ENCODE assay signal across 8 mouse cellular contexts in genomic region chr1:130715561-130716217, GRCm38 (mm10). TPM values are rescaled to one million over a fixed set of nuclear protein-coding genes. Genes with fewer than 3 reads are reported as not detected.
A peak's percentile ranks its signal among the peaks of the same experiment; 100 is the strongest.
DNase-seq lines count a peak whose midpoint lies in the region; ATAC-seq and TF ChIP-seq lines count a peak whose summit lies in the region.

Gene Gm29427, minus strand, starts transcription at chr1:130715799.

- peak; percentile 78 for ATAC-seq in G1E (ENCODE audit: extremely low read depth, insufficient number of reproducible peaks, low FRiP score, poor library complexity, severe bottlenecking)
- peak; percentile 91 for ATAC-seq in forebrain, postnatal 0 days
- peak; percentile 75 to 78 for ATAC-seq in hematopoietic stem cell, adult 5-6 weeks (replicated peaks in 1 of 2; ENCODE audit: insufficient read depth in 1 of 2, low FRiP score in 2 of 2, low TSS enrichment in 1 of 2, low read depth in 1 of 2, poor library complexity in 2 of 2, severe bottlenecking in 2 of 2)
- ATAC-seq in lung, embryonic 16.5 days (ENCODE audit: low read depth) = peak; percentile 93

- H3K27me3 ChIP-seq in G1E (ENCODE audit: insufficient read depth, low read length) = no peaks in the 10 kb centered on the region
- H3K27me3 ChIP-seq in forebrain, postnatal 0 days (ENCODE audit: insufficient read depth, low read length) = no peaks in the 10 kb centered on the region
- H3K27me3 ChIP-seq in lung, embryonic 16.5 days (ENCODE audit: control insufficient read depth, insufficient read depth, low read depth, low read length) = no peaks in the 10 kb centered on the region

- H3K27ac ChIP-seq in forebrain, postnatal 0 days (ENCODE audit: low read depth, low read length) = peak within 1 kb of the TSS; percentile 88
- peak within 1 kb of the TSS; percentile 93 for H3K27ac ChIP-seq in lung, embryonic 16.5 days (ENCODE audit: low read length)

- peaks cover 49% of the 10 kb centered on the region for H3K36me3 ChIP-seq in G1E (replicated peaks)
- 0 out of 2 replicates have a peak, but pooled peaks cover 11% of the 10 kb centered on the region for H3K36me3 ChIP-seq in forebrain, postnatal 0 days (ENCODE audit: insufficient read depth)
- H3K36me3 ChIP-seq in lung, embryonic 16.5 days (ENCODE audit: control insufficient read depth, insufficient read depth, low read length) = peaks cover 3% of the 10 kb centered on the region

- no peak for TF ChIP-seq CTCF in G1E (IDR thresholded peaks at IDR 0.05; ENCODE audit: low read depth, low read length)
- TF ChIP-seq CTCF in forebrain, postnatal 0 days (IDR thresholded peaks at IDR 0.05; ENCODE audit: low read depth) = no peak

- WGBS in forebrain, postnatal 0 days = under 1% methylated on average over 38 of the region's 38 CpGs
- under 1% methylated on average over 35 of the region's 38 CpGs for WGBS in lung, embryonic 16.5 days

- peak within 1 kb of the TSS; percentile 85 for H3K4me3 ChIP-seq in G1E (ENCODE audit: low read depth, low read length)
- peak within 1 kb of the TSS; percentile 98 for H3K4me3 ChIP-seq in forebrain, postnatal 0 days (ENCODE audit: low read depth, low read length)
- H3K4me3 ChIP-seq in lung, embryonic 16.5 days (ENCODE audit: low read length) = peak within 1 kb of the TSS; percentile 97

- H3K4me2 ChIP-seq in forebrain, postnatal 0 days (ENCODE audit: low read depth) = peak within 1 kb of the TSS; percentile 67
- peak within 1 kb of the TSS; percentile 98 for H3K4me2 ChIP-seq in lung, embryonic 16.5 days (ENCODE audit: low read depth, low read length)

- H3K9ac ChIP-seq in forebrain, postnatal 0 days = peak within 1 kb of the TSS; percentile 99
- H3K9ac ChIP-seq in lung, embryonic 16.5 days (ENCODE audit: low read length) = peak within 1 kb of the TSS; percentile 98

- peaks cover 54% of the 10 kb centered on the region for H3K4me1 ChIP-seq in G1E (ENCODE audit: insufficient read depth, low read depth, low read length)
- H3K4me1 ChIP-seq in forebrain, postnatal 0 days (ENCODE audit: insufficient read depth) = peaks cover 5% of the 10 kb centered on the region
- H3K4me1 ChIP-seq in lung, embryonic 16.5 days (replicated peaks; ENCODE audit: control insufficient read depth, insufficient read depth, low read length) = peaks cover 16% of the 10 kb centered on the region

- no peaks in the 10 kb centered on the region for H3K9me3 ChIP-seq in G1E (replicated peaks)
- H3K9me3 ChIP-seq in forebrain, postnatal 0 days (ENCODE audit: low read length) = no peaks in the 10 kb centered on the region
- no peaks in the 10 kb centered on the region for H3K9me3 ChIP-seq in lung, embryonic 16.5 days (ENCODE audit: control insufficient read depth, low read length)

- DNase-seq in G1E (ENCODE audit: low spot score) = peak; percentile 91
- DNase-seq in cerebellum, adult 18-20 months = peak; percentile 98 to 99
- DNase-seq in forebrain, postnatal 0 days = peak; percentile 95
- DNase-seq in layer of hippocampus, adult 9-10 months (ENCODE audit: low spot score) = peak; percentile 93
- DNase-seq in ovary, postnatal 10 days (ENCODE audit: low spot score) = peak; percentile 90
- peak; percentile 95 to 97 for DNase-seq in thymus, postnatal 10 days (ENCODE audit: low spot score in 2 of 2)

RNA-seq across cellular contexts. Expression of gene Gm29427, which starts in this region (rescaled TPM):
- total RNA-seq in G1E (2014; fragmentation: Nextera tagmentation) (not detected in 2 replicates), G1E (2017) (0.33 and 0.41 TPM in 2 replicates)
- polyA plus RNA-seq in G1E (2012) = not detected in 2 replicates
- total RNA-seq in forebrain, postnatal 0 days (2014; rRNA removed) = 0.43 TPM in 1 of 2 replicates, not detected in the other
- polyA plus RNA-seq in forebrain, postnatal 0 days (2015; fragmentation: Nextera tagmentation; extraction: Ambion mirVana) = not detected in 2 replicates
- not detected in 2 replicates for total RNA-seq in hematopoietic stem cell, adult 5-6 weeks (2017)
- polyA plus RNA-seq in lung, embryonic 16.5 days (2015; fragmentation: Nextera tagmentation; extraction: Ambion mirVana) = not detected in 2 replicates

Comparison
In these comparisons a context has a peak if more than half of its experiments do, and no peak if none do; other contexts are left out.
1. Peak in every context shown above with its lines: DNase-seq, ATAC-seq, H3K4me3 ChIP-seq and H3K27ac ChIP-seq.
2. Peak in DNase-seq, ATAC-seq and H3K4me3 ChIP-seq in G1E; RNA of the gene not detected or under 1 TPM.
3. Peak in DNase-seq, ATAC-seq, H3K4me3 ChIP-seq, H3K27ac ChIP-seq, H3K9ac ChIP-seq and H3K4me2 ChIP-seq in forebrain, postnatal 0 days; RNA of the gene not detected or under 1 TPM.
4. Peak in ATAC-seq in hematopoietic stem cell, adult 5-6 weeks; RNA of the gene not detected or under 1 TPM.
5. Peak in ATAC-seq, H3K4me3 ChIP-seq, H3K27ac ChIP-seq, H3K9ac ChIP-seq and H3K4me2 ChIP-seq in lung, embryonic 16.5 days; RNA of the gene not detected or under 1 TPM.